Mouse (Mus musculus): ENCODE results near the gene Fam222b. TPM values are rescaled to one million over a fixed set of nuclear protein-coding genes. Genes with fewer than 3 reads are reported as not detected.
"Not testable (repeated sequence)": the region's sequence is repeated elsewhere in the genome, so short reads cannot be mapped to it uniquely, and the experiment has no call there.

The Fam222b gene
- polyA plus RNA-seq, 1 experiment from 2014 or later = 24.2 TPM

GRCm38 (mm10) chr11:78125691-78126090, 31.2 kb downstream of the Fam222b start:
- Histone ChIP-seq H3K27ac (no peak overlapping the region), H3K4me1 (no peaks in the 10 kb centered on the region), H3K9me3 (replicated peaks) (no peaks in the 10 kb centered on the region), H3K4me3 (no peak overlapping the region), H3K36me3 (peaks cover 16% of the 10 kb centered on the region), H3K27me3 (ENCODE audit: low read depth, poor library complexity, severe bottlenecking) (no peaks in the 10 kb centered on the region)
- DNase-seq (ENCODE audit: low spot score) = no peak
- WGBS = 86% methylated on average over 6 of the region's 6 CpGs

- H3K4me1 ChIP-seq = no peaks in the 10 kb centered on the region
- no peaks in the 10 kb centered on the region for H3K27me3 ChIP-seq (ENCODE audit: low read depth, poor library complexity, severe bottlenecking)
- H3K36me3 ChIP-seq = peaks cover 24% of the 10 kb centered on the region
- H3K9me3 ChIP-seq (replicated peaks) = no peaks in the 10 kb centered on the region
- no peak for DNase-seq (ENCODE audit: low spot score)
- H3K4me3 ChIP-seq = no peak overlapping the region
- H3K27ac ChIP-seq = no peak overlapping the region
- 86% methylated on average over 4 of the region's 4 CpGs for WGBS
Observed at GRCm38 (mm10) chr11:78126739-78127138, 32.3 kb downstream of the Fam222b start.

- Histone ChIP-seq H3K4me3 (no peak overlapping the region), H3K27me3 (ENCODE audit: low read depth, poor library complexity, severe bottlenecking) (no peaks in the 10 kb centered on the region), H3K36me3 (peaks cover 22% of the 10 kb centered on the region), H3K9me3 (replicated peaks) (no peaks in the 10 kb centered on the region), H3K27ac (no peak overlapping the region), H3K4me1 (no peaks in the 10 kb centered on the region)
- 78% methylated on average over 8 of the region's 8 CpGs for WGBS
- DNase-seq (ENCODE audit: low spot score) = no peak
Observed at GRCm38 (mm10) chr11:78129458-78129857, 35.0 kb downstream of the Fam222b start.

GRCm38 (mm10) chr11:78133915-78134314, 39.5 kb downstream of the Fam222b start:
- Histone ChIP-seq H3K9me3 (replicated peaks) (no peaks in the 10 kb centered on the region), H3K27me3 (ENCODE audit: low read depth, poor library complexity, severe bottlenecking) (no peaks in the 10 kb centered on the region), H3K36me3 (peaks cover 20% of the 10 kb centered on the region), H3K4me3 (no peak overlapping the region), H3K27ac (no peak overlapping the region), H3K4me1 (no peaks in the 10 kb centered on the region)
- 89% methylated on average over 6 of the region's 6 CpGs for WGBS
- DNase-seq (ENCODE audit: low spot score) = no peak

GRCm38 (mm10) chr11:78134344-78134743, 39.9 kb downstream of the Fam222b start:
- no peaks in the 10 kb centered on the region for H3K4me1 ChIP-seq
- H3K27me3 ChIP-seq (ENCODE audit: low read depth, poor library complexity, severe bottlenecking) = no peaks in the 10 kb centered on the region
- peaks cover 16% of the 10 kb centered on the region for H3K36me3 ChIP-seq
- no peak for DNase-seq (ENCODE audit: low spot score)
- no peak overlapping the region for H3K27ac ChIP-seq
- no peaks in the 10 kb centered on the region for H3K9me3 ChIP-seq (replicated peaks)
- H3K4me3 ChIP-seq = no peak overlapping the region
- 84% methylated on average over 3 of the region's 3 CpGs for WGBS

- H3K27ac ChIP-seq; H3K9me3 ChIP-seq (replicated peaks); DNase-seq (ENCODE audit: low spot score); H3K27me3 ChIP-seq (ENCODE audit: low read depth, poor library complexity, severe bottlenecking); H3K4me3 ChIP-seq; H3K4me1 ChIP-seq: not testable (repeated sequence)
- 92% methylated on average over 7 of the region's 7 CpGs for WGBS
- peaks cover 12% of the 10 kb centered on the region for H3K36me3 ChIP-seq
Observed at GRCm38 (mm10) chr11:78135314-78135713, 40.9 kb downstream of the Fam222b start.

GRCm38 (mm10) chr11:78136132-78136531, 41.7 kb downstream of the Fam222b start:
- H3K36me3 ChIP-seq = peaks cover 11% of the 10 kb centered on the region
- H3K27ac ChIP-seq = no peak overlapping the region
- no peaks in the 10 kb centered on the region for H3K27me3 ChIP-seq (ENCODE audit: low read depth, poor library complexity, severe bottlenecking)
- H3K9me3 ChIP-seq (replicated peaks) = no peaks in the 10 kb centered on the region
- 95% methylated on average over 1 of the region's 1 CpGs for WGBS
- no peaks in the 10 kb centered on the region for H3K4me1 ChIP-seq
- DNase-seq (ENCODE audit: low spot score) = no peak
- H3K4me3 ChIP-seq = no peak overlapping the region

GRCm38 (mm10) chr11:78137584-78137983, 43.1 kb downstream of the Fam222b start:
- DNase-seq (ENCODE audit: low spot score) = no peak
- Histone ChIP-seq H3K36me3 (0 out of 2 replicates have a peak, but pooled peaks cover 4% of the 10 kb centered on the region), H3K4me3 (no peak overlapping the region), H3K4me1 (no peaks in the 10 kb centered on the region), H3K27me3 (ENCODE audit: low read depth, poor library complexity, severe bottlenecking) (no peaks in the 10 kb centered on the region), H3K27ac (no peak overlapping the region), H3K9me3 (replicated peaks) (no peaks in the 10 kb centered on the region)
- WGBS = 87% methylated on average over 4 of the region's 4 CpGs

GRCm38 (mm10) chr11:78138023-78138422, 43.6 kb downstream of the Fam222b start:
- no peaks in the 10 kb centered on the region for H3K4me1 ChIP-seq
- no peaks in the 10 kb centered on the region for H3K9me3 ChIP-seq (replicated peaks)
- no peaks in the 10 kb centered on the region for H3K27me3 ChIP-seq (ENCODE audit: low read depth, poor library complexity, severe bottlenecking)
- no peak for DNase-seq (ENCODE audit: low spot score)
- H3K4me3 ChIP-seq = no peak overlapping the region
- 88% methylated on average over 3 of the region's 3 CpGs for WGBS
- H3K36me3 ChIP-seq = peaks cover 4% of the 10 kb centered on the region
- H3K27ac ChIP-seq = no peak overlapping the region

GRCm38 (mm10) chr11:78140665-78141064, 46.2 kb downstream of the Fam222b start:
- Histone ChIP-seq H3K36me3 (peaks cover 29% of the 10 kb centered on the region), H3K4me3 (no peak overlapping the region), H3K4me1 (no peaks in the 10 kb centered on the region), H3K9me3 (replicated peaks) (no peaks in the 10 kb centered on the region), H3K27ac (no peak overlapping the region), H3K27me3 (ENCODE audit: low read depth, poor library complexity, severe bottlenecking) (no peaks in the 10 kb centered on the region)
- WGBS = 85% methylated on average over 5 of the region's 5 CpGs
- DNase-seq (ENCODE audit: low spot score) = no peak

- Histone ChIP-seq H3K27me3 (ENCODE audit: low read depth, poor library complexity, severe bottlenecking) (no peaks in the 10 kb centered on the region), H3K9me3 (replicated peaks) (no peaks in the 10 kb centered on the region), H3K36me3 (peaks cover 57% of the 10 kb centered on the region), H3K4me1 (no peaks in the 10 kb centered on the region), H3K4me3 (no peak overlapping the region), H3K27ac (no peak overlapping the region)
- WGBS = 96% methylated on average over 2 of the region's 2 CpGs
- no peak for DNase-seq (ENCODE audit: low spot score)
Observed at GRCm38 (mm10) chr11:78143520-78143919, 49.1 kb downstream of the Fam222b start.

GRCm38 (mm10) chr11:78146168-78146567, 51.7 kb downstream of the Fam222b start:
- Histone ChIP-seq H3K4me3 (no peak overlapping the region), H3K4me1 (no peaks in the 10 kb centered on the region), H3K36me3 (peaks cover 81% of the 10 kb centered on the region), H3K9me3 (replicated peaks) (no peaks in the 10 kb centered on the region), H3K27me3 (ENCODE audit: low read depth, poor library complexity, severe bottlenecking) (no peaks in the 10 kb centered on the region), H3K27ac (no peak overlapping the region)
- 94% methylated on average over 5 of the region's 5 CpGs for whole genome bisulfite sequencing
- no peak for DNase-seq (ENCODE audit: low spot score)

GRCm38 (mm10) chr11:78146707-78147543, 52.5 kb downstream of the Fam222b start:
- no peaks in the 10 kb centered on the region for H3K27me3 ChIP-seq (ENCODE audit: low read depth, poor library complexity, severe bottlenecking)
- H3K9me3 ChIP-seq (replicated peaks) = no peaks in the 10 kb centered on the region
- no peak overlapping the region for H3K27ac ChIP-seq
- DNase-seq (ENCODE audit: low spot score) = no peak
- H3K4me3 ChIP-seq = no peak overlapping the region
- 93% methylated on average over 6 of the region's 6 CpGs for WGBS
- H3K4me1 ChIP-seq = no peaks in the 10 kb centered on the region
- peaks cover 88% of the 10 kb centered on the region for H3K36me3 ChIP-seq
